Mouse (Mus musculus) C2C12 (cell line): ENCODE results near the gene Dram1. TPM values are rescaled to one million over a fixed set of nuclear protein-coding genes. Genes with fewer than 3 reads are reported as not detected.

Source experiments
- H3K27me3 ChIP-seq: one replicate; pipeline ENCODE4 v1.6.1; 2011; ENCODE audit not compliant: control insufficient read depth, insufficient read depth, insufficient read length
- H3K36me3 ChIP-seq: one replicate; pipeline ENCODE4 v1.6.1; 2011; ENCODE audit not compliant: control insufficient read depth, insufficient read depth
- H3K4me3 ChIP-seq: one replicate; pipeline ENCODE4 v1.5.1; 2011; ENCODE audit warnings: mild to moderate bottlenecking, control low read depth; ENCODE audit not compliant: poor library complexity, insufficient read depth, severe bottlenecking
- H3K79me2 ChIP-seq: one replicate; pipeline ENCODE4 v1.6.1; 2011; ENCODE audit not compliant: control insufficient read depth, insufficient read depth
- H3K79me3 ChIP-seq: one replicate; pipeline ENCODE4 v1.6.1; 2011; ENCODE audit warnings: low read depth, control low read depth
- H3ac ChIP-seq: one replicate; pipeline ENCODE3; 2011; ENCODE audit warnings: low read depth; ENCODE audit not compliant: control insufficient read depth, insufficient read length
- CEBPB ChIP-seq: IDR thresholded peaks from one replicate; pipeline ENCODE4 v1.6.1; 2011; ENCODE audit warnings: low read depth, mild to moderate bottlenecking, control low read depth, moderate library complexity
- CTCF ChIP-seq: IDR thresholded peaks from one replicate; pipeline ENCODE4 v1.5.1; 2011; ENCODE audit not compliant: control insufficient read depth, insufficient read depth, insufficient read length
- FOSL1 ChIP-seq: IDR thresholded peaks from one replicate; pipeline ENCODE4 v1.8.0; 2011; ENCODE audit warnings: mild to moderate bottlenecking, low read length; ENCODE audit not compliant: poor library complexity, insufficient read depth, severe bottlenecking
- MAX ChIP-seq: IDR thresholded peaks from one replicate; pipeline ENCODE4 v1.6.1; 2011; ENCODE audit warnings: mild to moderate bottlenecking, control low read depth
- MYOD1 ChIP-seq: IDR thresholded peaks from one replicate; pipeline ENCODE4 v1.6.1; 2011; ENCODE audit warnings: low read depth; ENCODE audit not compliant: control insufficient read depth, insufficient read length
- MYOG ChIP-seq: IDR thresholded peaks from one replicate; pipeline ENCODE4 v1.6.1; 2011; ENCODE audit not compliant: control insufficient read depth, insufficient read length; ENCODE audit errors: extremely low read depth
- USF1 ChIP-seq: IDR thresholded peaks from one replicate; pipeline ENCODE4 v1.6.1; 2011; ENCODE audit warnings: low read depth, mild to moderate bottlenecking, control low read depth, moderate library complexity
- polyA plus RNA-seq: library from polyadenylated mRNA; unstranded; fragments of >200 nt; fragmentation: generic; extraction: Trizol; gene quantifications from one replicate; pipeline ENCODE4 v1.2.1, GENCODE M21; 2012; ENCODE audit warnings: missing spikeins

The Dram1 gene
- polyA plus RNA-seq, 1 experiment: 1.7 TPM

DNA sequence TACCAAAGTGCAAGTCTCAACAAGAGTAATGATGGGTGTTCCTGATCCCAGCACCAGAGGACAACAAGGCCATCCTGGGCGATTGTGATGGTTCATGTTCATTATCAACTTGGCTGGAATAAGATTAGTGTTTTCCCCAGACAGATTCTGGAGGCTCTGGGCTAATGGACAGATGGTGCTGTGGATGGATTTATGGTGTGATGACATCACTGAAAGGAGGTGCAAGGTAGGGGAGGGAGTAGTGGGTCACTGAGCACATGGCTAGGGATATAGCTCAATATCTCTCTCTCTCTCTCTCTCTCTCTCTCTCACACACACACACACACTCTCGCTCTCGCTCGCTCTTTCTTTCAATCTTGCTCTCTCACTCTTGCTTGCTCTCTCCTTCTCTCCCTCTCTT is 60.7 kb downstream of the Dram1 start:
- Histone ChIP-seq H3K36me3 (no peaks in the 10 kb centered on the region), H3K27me3 (no peaks in the 10 kb centered on the region), H3ac (no peak overlapping the region), H3K4me3 (no peak overlapping the region), H3K79me3 (no peaks in the 10 kb centered on the region), H3K79me2 (no peaks in the 10 kb centered on the region)
- TF ChIP-seq MYOG: no peak
- TF ChIP-seq CEBPB: no peak
- TF ChIP-seq MYOD1: no peak
- no peak for TF ChIP-seq FOSL1
- no peak for TF ChIP-seq USF1
- TF ChIP-seq MAX: no peak
- TF ChIP-seq CTCF: no peak

DNA sequence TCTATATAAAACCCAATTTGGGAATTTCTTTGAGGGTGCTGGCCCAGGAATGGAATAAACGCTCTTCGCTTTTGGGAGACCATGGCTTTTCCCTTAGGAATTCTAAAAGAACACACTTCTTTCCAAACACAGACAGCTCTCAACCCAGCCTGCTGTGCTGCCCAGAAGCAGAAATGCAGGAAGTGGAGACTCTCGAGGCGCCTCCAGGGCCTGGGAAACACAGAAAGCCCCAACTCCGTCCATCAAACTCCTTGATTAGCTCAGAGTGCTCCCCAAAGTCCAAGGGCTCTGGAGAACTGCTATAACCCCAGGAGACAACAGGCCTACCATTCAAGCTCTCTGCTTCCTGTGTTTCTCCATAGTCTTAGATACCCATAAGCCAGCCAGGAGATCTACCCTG is 61.7 kb downstream of the Dram1 start:
- TF ChIP-seq CEBPB: no peak
- TF ChIP-seq CTCF: no peak
- TF ChIP-seq USF1: no peak
- no peak for TF ChIP-seq MYOG
- no peak for TF ChIP-seq MAX
- TF ChIP-seq FOSL1: no peak
- TF ChIP-seq MYOD1: no peak

DNA sequence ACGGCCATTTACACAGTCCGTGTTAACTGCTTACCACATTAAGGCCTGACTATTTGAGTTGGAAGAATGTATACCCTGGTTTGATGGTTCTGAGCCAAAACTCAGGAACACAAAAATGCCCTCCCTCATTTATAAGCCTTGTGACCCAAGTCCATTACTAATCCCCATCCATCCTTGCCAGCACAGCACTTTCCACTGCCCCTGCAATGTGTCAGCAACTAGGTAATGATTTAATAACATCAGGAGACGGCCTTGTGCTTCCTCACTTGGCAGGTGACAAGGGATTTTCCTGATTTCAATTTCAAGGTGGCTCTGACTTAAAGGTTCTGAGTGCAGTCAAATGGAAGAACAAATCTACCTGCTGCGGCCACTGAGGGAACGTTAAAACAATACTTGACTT is 64.0 kb downstream of the Dram1 start:
- H3ac ChIP-seq: no peak overlapping the region
- H3K36me3 ChIP-seq: no peaks in the 10 kb centered on the region
- no peaks in the 10 kb centered on the region for H3K79me3 ChIP-seq
- TF ChIP-seq CEBPB (no peak), MAX (no peak), FOSL1 (no peak), MYOG (no peak), MYOD1 (no peak), CTCF (no peak), USF1 (no peak)
- no peaks in the 10 kb centered on the region for H3K79me2 ChIP-seq
- H3K4me3 ChIP-seq: no peak overlapping the region
- H3K27me3 ChIP-seq: no peaks in the 10 kb centered on the region

More for the DNA sequence above, 61.7 kb downstream of the Dram1 start:
- H3K36me3 ChIP-seq: no peaks in the 10 kb centered on the region
- no peaks in the 10 kb centered on the region for H3K79me3 ChIP-seq
- no peaks in the 10 kb centered on the region for H3K27me3 ChIP-seq
- no peak overlapping the region for H3ac ChIP-seq
- H3K79me2 ChIP-seq: no peaks in the 10 kb centered on the region
- H3K4me3 ChIP-seq: no peak overlapping the region

DNA sequence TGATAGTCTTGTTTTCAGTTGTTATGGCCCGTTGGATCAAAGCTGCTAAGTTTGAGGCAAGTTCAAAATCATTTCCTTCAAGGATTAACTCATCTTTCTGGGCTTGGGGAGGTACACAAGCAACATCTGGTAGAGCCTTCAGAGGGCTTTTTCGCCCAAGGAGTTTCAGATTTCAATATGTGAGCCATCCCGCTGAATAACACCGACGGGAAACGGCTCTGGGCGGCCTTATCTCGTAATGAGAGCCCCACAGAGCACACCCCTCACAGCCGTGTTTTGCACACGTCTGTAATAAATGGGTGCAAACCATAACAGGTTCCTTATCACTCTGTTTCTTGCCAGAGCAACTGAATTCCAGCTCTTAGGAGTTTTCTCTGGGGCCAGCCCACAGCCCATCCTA is 69.0 kb downstream of the Dram1 start:
- Histone ChIP-seq H3K79me2 (no peaks in the 10 kb centered on the region), H3K79me3 (no peaks in the 10 kb centered on the region), H3K36me3 (no peaks in the 10 kb centered on the region), H3K27me3 (no peaks in the 10 kb centered on the region), H3ac (no peak overlapping the region), H3K4me3 (no peak overlapping the region)
- TF ChIP-seq MYOG: no peak
- TF ChIP-seq CTCF: no peak
- no peak for TF ChIP-seq MYOD1
- TF ChIP-seq USF1: no peak
- no peak for TF ChIP-seq MAX
- TF ChIP-seq FOSL1: no peak
- no peak for TF ChIP-seq CEBPB

DNA sequence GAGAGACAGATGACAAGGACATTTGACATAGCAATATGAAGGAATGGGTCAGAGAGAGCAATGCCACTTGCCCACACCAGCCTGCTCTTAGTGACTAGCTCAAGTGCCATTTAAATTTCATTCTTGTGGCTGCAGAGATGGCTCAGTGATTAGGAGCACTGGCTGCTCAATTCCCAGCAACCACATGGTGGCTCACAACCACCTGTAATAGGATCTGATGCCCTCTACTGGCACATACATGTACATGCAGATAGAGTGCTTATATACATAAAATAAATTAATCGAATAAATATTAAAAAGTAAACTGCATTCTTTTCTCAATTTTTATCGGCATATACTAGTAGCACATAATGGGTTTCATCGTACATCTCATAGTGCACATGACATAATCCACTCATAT is 72.6 kb downstream of the Dram1 start:
- H3K4me3 ChIP-seq: no peak overlapping the region
- H3K36me3 ChIP-seq: no peaks in the 10 kb centered on the region
- H3K79me2 ChIP-seq: no peaks in the 10 kb centered on the region
- no peak for TF ChIP-seq USF1
- TF ChIP-seq CTCF: no peak
- TF ChIP-seq MYOD1: no peak
- TF ChIP-seq MYOG: no peak
- TF ChIP-seq MAX: no peak
- TF ChIP-seq CEBPB: no peak
- H3ac ChIP-seq: no peak overlapping the region
- no peaks in the 10 kb centered on the region for H3K79me3 ChIP-seq
- H3K27me3 ChIP-seq: no peaks in the 10 kb centered on the region

DNA sequence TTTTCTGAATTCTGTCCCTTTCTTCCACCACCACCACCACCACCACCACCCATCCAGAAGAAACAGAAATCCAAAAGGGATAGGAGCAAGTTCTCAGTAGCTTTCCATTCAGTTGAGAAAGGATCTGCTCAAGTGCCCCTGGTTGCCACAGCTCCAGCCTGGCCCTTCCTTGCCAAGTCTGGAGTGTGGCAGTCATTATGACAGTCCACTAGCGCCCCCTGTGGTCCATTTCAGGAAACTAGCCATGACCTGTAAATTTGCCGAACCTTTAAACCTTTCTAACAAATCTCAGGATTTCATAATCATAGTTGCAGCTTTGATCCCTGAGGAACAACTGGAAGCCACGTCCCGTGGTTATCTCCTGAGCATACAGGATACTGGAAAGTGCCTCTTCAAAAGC is 74.6 kb downstream of the Dram1 start:
- TF ChIP-seq CTCF: peak; percentile 47
- no peak for TF ChIP-seq FOSL1
- no peak for TF ChIP-seq MYOD1
- H3K79me2 ChIP-seq: no peaks in the 10 kb centered on the region
- H3K36me3 ChIP-seq: no peaks in the 10 kb centered on the region
- H3K27me3 ChIP-seq: no peaks in the 10 kb centered on the region
- H3K4me3 ChIP-seq: no peak overlapping the region
- H3ac ChIP-seq: no peak overlapping the region
- no peaks in the 10 kb centered on the region for H3K79me3 ChIP-seq

DNA sequence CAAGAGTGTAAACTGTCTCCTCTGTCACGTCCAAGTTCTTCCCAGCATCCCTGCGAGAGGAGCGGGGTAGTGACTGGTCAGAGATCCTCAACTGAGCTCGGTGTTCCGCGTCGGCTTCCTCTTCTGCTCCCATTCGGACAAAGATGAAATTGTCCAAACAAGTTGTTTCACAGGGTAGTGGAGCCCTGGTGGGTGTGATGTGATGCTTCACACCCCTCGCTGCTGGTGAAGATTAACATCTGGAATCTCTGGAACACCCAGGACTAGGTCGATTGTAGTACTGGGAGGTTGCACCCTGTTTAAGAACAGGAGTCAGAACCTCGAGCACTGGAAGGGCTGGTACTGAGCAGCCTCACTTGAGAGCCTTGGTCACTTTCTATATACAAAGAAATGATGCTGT is 75.8 kb downstream of the Dram1 start:
- no peaks in the 10 kb centered on the region for H3K36me3 ChIP-seq
- H3K79me2 ChIP-seq: no peaks in the 10 kb centered on the region
- no peaks in the 10 kb centered on the region for H3K79me3 ChIP-seq
- no peak overlapping the region for H3K4me3 ChIP-seq
- no peak for TF ChIP-seq CTCF
- TF ChIP-seq MAX: no peak
- TF ChIP-seq USF1: no peak
- H3K27me3 ChIP-seq: no peaks in the 10 kb centered on the region
- no peak overlapping the region for H3ac ChIP-seq
